Mouse (Mus musculus) olfactory bulb, adult 2 months (tissue): Measurements from ENCODE around the gene Akap9.

Source experiments
- CTCF ChIP-seq: fragments of 200-500 bp; IDR thresholded peaks from 2 replicates; pipeline ENCODE4 v1.5.1; 2012; ENCODE audit warnings: low read depth, mild to moderate bottlenecking, low read length, moderate library complexity; ENCODE audit not compliant: insufficient read depth
- POLR2A ChIP-seq: fragments of 200-500 bp; IDR thresholded peaks from 2 replicates; pipeline ENCODE4 v1.6.1; 2012; ENCODE audit warnings: mild to moderate bottlenecking, low read depth, low read length, moderate library complexity; ENCODE audit not compliant: insufficient read depth

GRCm38 (mm10) chr5:3927801-3928689, at the start of gene Akap9:
- TF ChIP-seq CTCF (no peak), POLR2A (peak; percentile 51; the same call in 1 of the 2 replicates)
